Mouse (Mus musculus): ENCODE data around the gene Macf1.
"Not testable (repeated sequence)": the region's sequence is repeated elsewhere in the genome, so short reads cannot be mapped to it uniquely, and the experiment has no call there.

Gene Macf1

DNA sequence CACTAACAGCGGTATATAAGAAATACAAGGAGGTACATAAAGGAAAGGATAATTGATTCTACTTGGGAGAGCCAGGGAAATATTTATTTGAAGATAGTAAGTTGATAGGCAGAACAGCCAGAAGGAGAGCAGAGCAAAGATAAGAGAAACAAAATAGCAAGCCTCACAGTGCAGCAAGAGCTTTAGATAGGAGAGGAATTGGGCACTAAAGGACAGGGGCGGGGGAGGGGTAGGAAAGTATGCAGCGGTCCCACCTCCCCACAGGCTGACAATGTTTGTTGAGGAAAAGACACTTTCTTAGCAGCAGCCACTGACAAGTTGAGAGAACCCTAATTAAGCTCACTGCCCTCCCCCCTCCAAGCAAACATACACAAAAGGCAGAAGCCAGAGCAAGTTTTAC lies 131.5 kb downstream of the Macf1 start:
- DNase-seq (ENCODE audit: low read depth, low spot score) = no peak

DNA sequence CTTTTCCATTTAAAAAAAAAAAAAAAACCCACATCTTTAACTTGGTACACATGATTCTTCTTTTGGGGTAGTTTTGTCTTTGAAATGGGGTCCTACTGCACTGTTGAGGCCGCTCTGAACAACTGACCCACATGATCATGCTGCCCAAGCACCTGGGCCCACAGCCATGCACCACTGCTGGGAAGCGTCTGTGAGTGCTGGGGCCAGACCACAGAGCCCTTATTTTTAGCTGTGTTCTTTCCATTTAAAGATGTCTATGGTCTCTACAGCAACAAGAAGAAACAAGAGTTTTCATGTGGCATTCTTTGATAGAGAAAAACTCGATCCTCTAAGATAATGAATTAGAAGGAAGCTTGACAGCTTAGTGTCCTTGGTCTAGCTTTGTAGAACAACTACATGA lies 135.8 kb downstream of the Macf1 start:
- DNase-seq (ENCODE audit: low read depth, low spot score) = no peak

DNA sequence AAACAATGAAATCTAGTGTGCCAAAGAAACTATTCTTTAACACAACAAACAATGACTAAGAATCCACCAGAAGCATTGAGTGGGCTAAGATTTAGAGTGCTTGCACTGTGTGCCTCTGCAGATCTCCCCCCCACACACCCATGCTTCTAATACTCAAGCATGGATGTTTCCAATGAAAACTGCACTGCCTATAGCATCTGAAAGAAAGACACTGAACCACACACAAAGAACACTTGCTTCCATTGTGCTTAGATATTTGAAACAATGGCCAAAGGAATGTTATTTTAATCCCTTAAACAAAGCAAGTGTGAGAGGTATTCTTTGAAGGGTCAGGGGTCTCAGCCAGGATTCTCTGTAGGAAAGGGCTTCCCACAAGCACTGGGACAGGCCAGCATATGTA lies 140.5 kb downstream of the Macf1 start:
- no peak for DNase-seq (ENCODE audit: low read depth, low spot score)

DNA sequence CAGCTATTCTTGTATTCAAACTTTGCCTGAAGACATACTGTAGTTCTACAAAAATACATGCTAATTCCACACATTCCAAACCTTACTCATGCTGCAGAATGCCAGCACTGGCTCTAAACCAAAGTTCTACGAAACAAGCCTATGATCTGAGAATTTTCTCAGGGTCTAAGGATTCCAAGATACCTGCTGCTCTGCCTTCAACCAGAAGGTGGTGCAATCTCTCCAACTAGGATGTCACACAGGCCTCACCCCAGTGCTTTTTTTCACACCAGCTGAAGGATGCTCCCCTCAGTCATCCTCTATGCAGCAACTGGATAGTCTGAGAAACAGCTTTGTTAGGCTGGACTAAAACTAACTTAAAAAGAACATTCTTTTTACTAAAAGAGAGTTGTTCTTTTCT lies 148.9 kb downstream of the Macf1 start:
- DNase-seq (ENCODE audit: low read depth, low spot score) = peak; percentile 46

DNA sequence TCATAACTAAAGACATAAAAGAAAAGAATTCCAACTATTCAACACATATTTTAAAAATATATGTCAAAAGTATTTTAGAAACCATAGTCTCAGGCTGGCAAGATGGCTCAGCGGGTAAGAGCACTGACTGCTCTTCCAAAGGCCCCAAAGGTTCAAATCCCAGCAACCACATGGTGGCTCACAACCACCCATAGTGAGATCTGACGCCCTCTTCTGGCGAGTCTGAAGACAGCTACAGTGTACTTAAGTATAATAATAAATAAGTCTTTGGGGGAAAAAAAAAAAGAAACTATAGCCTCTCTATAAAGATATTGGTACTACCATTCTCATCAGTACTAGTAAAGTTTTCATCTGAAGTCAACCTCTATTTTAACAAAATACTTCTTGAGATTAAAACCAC lies 152.2 kb downstream of the Macf1 start:
- DNase-seq (ENCODE audit: low read depth, low spot score) = no peak

DNA sequence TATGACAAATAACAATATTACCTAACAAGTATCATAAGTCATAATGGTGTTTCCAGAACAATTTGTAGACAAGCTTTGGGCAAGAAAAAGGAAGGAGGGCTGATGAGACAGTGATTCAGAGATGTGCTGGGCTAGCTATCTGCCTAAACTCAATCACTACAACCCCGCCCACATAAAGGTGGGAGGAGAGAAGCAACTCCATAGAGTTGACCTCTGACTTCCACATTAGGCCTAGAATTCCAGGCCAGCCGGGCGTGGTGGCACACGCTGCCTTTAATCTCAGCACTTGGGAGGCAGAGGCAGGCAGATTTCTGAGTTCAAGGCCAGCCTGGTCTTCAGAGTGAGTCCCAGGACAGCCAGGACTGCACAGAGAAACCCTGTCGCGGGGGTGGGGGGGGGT lies 153.2 kb downstream of the Macf1 start:
- DNase-seq (ENCODE audit: low read depth, low spot score) = no peak

DNA sequence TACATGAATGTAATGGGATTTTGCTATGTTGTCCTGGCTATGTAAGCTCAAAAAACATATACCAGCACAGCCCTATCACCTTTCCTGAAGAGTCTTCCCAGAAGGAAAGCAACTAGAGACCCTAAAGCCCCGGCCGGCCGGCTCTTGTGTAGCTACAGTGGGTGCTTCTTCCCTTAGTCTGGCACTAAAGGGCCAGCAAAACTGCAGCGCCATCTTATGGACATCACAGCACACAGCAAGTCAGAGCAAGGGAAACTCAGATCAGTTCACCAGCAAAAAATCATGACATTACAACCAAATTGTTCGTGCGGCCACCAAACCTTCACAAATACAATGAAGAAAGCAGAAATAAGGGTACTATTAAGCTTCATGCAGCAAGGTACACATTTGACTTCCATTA lies 154.9 kb downstream of the Macf1 start:
- no peak for DNase-seq (ENCODE audit: low read depth, low spot score)

DNA sequence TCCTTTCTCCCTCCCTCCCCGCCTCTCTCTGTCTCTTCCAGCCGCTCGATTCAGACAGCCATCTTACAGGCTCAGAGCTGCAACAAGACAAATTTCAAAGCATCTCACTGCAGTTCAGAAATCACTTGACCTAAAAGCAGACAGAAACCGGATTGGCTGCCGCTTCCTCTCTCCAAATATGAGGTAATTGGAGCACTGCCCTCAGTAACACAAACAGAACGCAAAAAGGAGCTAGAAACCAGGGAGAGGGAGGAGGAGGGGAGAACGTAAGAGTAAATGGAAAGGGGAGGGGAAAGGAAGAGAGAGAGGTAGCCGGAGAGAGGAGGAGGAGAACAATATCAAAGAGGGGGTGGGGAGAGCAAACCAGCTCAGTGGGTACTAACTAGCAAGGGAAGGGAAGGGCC lies 156.6 kb downstream of the Macf1 start:
- DNase-seq (ENCODE audit: low read depth, low spot score) = peak; percentile 46

DNA sequence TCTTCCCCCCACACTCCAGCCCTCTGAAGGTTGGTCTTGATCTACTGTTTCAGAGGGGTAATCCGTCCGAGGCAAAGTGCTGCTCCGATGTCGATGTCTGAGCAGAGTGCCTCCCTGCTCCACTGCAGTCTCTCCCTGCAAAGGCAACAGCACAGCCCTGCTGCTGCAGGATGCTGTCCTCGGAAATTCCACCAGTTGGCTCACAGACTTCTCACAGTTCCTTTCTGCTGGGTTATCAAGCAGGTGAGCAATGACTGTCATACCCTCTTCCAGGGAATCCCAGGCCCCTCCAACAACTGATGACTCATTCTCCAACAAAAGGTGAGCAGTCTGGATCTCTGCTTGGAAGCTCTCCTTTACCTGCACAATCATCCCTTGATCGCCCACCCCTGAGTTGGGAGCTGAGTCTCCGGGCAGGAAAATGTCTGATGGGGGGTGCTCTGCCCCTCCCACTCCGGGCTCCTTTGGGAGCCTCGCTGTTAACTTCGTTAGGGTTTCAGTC lies 157.3 kb downstream of the Macf1 start:
- no peak for DNase-seq (ENCODE audit: low read depth, low spot score)

DNA sequence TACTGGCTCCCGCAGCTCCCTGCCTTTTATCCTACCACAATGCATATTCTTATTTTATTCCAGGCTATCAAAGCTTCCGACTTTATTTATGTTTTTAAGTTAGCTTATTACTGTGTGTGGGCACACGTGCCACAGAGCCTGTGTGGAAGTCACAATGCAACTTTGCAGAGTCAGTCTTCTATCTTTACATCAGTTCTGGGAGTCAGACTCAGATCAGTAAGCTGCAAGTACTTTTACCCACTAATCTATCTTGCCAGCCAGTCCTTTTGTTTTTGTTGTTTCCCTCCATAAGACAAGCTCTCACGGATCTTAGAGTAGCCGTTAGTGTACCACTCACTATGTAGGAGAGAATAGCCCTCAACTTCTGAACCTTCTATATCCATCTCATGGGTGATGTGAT lies 159.4 kb downstream of the Macf1 start:
- DNase-seq (ENCODE audit: low read depth, low spot score) = no peak

DNA sequence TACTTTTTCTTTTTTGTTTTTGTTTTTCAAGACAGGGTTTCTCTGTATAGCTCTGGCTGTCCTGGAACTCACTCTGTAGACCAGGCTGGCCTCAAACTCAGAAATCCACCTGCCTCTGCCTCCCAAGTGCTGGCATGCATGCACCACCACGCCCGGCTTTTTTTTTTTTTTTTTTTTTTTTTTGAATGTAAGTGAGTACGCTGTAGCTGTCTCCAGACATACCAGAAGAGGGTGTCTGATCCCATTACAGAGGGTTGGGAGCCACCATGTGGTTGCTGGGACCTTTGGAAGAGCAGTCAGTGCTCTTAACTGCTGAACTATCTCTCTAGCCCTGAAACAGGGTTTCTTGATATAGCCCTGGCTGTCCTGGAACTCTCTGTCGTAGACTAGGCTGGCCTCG lies 164.0 kb downstream of the Macf1 start:
- not testable (repeated sequence) for DNase-seq (ENCODE audit: low read depth, low spot score)

DNA sequence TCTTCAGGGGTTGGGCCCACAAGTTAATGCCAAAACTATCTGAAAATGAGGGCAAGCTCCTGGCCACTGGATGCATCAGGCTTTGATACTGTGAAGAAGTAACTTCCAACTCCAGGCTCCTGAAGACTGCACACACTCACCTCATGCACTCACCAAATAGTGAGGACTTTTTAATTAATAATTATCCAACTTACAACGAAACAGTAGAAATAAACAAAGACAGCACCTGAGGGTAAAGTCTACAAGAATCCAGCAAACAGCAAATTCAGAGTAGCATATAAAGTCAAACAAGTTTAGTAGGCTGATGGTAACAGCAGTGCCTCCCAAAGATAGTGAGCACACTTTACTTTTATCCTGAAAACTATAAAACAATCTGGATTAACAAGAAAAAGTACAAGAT lies 168.5 kb downstream of the Macf1 start:
- no peak for DNase-seq (ENCODE audit: low read depth, low spot score)

DNA sequence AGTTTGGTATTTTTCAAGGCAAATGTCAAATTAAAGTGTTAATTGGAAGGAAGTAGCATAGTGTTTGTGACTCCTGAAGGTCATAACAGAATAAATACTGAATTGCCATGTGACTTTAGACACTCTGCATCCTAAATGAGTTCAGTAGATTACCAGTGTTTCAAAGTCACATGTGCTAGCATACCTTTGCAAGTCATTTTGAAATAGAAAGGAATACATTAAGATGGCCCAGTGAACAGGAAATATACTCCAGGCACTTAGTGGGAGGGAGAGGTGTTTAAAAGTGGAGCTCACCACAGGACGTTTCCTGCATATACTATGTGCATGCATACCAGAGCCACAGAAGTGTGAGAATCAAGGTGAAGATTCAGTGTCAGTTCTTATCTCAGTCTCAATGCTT lies 174.0 kb downstream of the Macf1 start:
- DNase-seq (ENCODE audit: low read depth, low spot score) = no peak

DNA sequence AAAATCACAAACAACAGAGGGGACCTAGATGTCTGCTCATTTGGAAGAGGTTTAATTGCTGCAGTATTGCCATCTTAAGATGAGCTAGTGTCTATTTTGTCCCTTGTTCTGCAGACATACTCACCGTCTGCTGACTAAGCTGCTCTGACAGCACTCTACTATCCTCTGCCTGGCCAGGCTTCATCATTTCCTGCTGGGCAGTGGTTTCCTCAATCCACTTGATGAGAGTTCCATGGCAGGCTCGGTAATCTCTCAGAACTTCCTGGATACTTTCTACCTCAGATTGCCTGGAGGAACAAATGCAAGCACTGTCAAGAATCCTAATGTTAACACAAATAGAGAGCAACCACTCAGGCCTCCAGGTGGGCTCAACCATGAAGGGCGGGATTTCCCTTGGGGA lies 195.1 kb downstream of the Macf1 start:
- no peak for DNase-seq (ENCODE audit: low read depth, low spot score)

DNA sequence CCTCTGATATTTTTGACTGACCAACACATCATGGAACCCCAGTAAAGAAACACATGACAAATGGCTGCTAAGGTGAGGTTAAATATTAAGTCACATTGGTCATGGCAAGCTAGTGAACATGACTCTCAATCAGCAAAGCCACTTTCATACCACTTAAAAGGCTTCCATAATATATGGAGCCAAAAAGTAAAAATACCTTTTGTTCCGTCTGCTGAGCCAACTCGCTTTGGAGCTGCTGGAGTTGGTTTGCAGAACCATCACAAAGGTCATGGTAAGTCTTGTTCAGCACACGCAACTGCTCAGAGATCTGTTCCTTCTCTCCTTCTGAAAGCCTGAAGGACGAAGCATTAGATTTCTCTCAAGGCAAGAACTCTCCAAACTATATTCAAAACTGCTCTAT lies 204.2 kb downstream of the Macf1 start:
- no peak for DNase-seq (ENCODE audit: low read depth, low spot score)

DNA sequence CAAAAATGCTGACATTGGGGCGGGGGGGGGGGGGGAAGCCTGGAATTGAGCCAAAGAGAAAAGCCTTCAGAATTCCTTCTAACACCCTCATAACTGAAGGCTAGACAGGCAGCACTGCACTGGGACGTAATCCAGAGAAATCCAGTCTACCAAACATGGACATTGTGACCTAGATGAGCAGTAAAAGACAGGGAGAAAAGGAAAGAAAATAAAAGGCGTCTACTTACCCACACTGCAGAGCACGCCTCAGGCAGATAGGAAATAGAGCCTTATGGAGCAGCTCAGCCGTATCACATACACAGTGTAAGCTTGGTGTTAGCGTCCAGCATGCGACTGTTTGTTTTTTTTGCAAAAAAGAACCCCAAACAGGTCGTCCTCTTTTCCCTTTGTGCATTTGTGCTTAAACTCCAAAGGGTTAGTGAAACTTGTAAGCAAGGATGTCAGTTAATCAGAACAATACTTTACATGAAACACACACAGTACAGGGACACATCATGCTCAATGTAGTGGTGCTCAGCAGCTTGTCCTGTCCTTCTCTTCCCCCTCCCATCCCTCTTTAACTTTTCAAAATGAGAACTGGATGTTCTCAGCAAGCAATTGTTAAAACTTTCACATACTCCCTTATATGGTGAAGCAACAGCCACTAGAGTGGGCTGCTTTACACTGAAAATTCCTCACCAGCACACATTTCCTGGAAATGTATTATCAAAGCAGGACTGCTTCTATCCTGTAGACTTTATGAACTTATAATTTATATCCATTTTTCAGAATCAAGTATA lies 205.3 kb downstream of the Macf1 start:
- no peak for DNase-seq (ENCODE audit: low read depth, low spot score)

DNA sequence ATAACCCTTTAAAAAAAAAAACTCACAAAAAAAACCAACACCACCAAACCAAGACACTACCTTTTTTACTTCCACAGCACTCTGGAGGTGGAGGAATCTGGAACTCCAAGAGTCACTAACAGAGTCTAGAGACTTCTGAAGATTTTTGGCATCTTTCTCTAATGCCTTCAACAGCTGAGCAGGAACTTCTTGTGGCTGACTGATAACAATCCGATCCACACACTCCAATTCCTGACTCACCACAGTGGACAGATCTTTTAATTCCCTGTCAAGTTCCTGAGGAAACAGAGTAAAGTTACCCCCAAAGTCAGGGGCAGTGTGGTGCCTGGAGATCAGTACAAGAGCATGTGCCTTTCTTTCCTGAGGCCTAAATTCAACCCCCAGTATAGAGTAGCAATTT lies 218.4 kb downstream of the Macf1 start:
- DNase-seq (ENCODE audit: low read depth, low spot score) = no peak

DNA sequence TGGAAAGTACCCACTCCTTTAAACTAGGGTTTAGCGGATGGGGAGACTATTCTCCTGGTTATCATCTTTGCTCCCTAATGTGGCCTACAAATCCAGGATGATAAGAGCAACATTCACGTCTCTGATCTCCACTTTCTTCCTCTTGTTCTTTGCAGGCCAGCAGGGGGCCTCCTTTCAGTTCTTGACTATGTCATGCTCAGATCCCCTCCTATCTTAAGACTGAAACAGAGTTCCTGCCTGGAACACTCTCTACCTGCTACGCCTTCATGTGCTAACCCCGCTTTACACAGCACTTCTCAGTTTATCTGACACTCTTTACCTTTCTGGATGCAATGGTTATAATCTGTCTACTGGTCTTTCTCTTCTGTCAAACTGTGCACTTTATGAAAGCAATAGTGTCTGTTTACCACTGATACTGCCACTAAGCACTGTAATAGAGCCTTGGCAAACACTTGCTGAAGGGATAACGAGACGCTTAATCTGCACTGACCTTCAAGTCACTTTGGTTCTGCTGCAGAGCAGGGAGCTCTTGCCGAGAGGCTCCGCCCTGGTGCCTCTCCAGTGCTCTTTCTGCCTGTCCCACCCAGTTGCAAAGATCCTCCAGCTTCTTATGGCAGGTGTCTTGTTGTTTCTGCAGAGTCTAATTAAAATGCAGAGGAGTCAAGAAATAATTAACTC lies 223.4 kb downstream of the Macf1 start:
- no peak for DNase-seq (ENCODE audit: low read depth, low spot score)

DNA sequence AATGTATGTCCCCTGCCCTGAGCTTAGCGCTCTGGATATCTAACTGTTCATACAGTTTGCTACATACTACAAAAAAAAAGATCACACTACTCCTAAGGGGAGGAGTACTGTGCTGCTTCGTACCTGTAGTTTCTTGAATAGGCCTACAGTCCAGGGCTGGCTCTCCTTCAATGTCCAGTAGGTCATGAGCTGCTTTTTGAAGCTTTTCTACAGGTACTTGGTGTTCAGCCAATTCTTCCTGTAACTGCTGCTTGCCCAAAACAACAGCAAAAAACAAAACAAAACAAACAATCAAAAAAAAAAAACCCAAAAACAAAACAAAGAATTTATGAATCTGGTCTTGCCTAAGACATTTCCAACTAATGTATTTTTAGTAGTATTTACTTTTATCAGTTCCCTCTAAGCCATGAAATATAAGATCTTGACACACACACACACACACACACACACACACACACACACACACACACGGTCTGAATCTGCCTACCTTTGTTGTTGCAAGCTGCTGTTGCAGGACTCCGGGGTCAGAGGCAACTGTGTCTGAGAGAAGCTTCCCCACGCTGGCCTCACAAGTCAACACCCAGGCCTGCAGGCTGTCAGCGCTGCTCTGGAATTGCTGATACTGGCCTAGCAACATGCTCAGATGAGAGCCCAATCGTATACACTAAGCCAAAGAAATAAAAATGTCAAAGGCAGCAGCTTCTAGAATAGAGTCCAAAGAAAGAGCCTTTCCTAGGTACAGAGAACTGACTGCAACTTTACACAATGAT lies 229.1 kb downstream of the Macf1 start:
- no peak for DNase-seq (ENCODE audit: low read depth, low spot score)

DNA sequence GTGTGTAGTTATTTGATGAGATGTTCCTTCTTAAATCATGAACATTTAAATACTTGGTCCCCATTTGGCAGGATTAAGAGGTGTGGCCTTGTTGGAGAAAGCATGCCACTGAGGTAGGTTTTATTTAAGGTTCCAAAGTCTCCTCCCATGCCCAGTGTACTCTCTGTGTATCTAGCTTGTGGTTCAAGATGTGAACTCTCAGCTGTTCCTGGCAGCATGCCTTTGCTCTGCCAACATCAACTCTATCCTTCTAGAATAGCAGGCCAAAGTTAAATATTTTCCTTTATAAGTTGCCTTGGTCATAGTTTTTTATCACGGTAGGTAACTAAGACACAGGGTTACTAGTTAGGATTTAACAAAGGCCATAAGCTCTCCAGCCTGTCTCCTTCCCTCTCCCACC lies 230.4 kb downstream of the Macf1 start:
- DNase-seq (ENCODE audit: low read depth, low spot score) = no peak

DNA sequence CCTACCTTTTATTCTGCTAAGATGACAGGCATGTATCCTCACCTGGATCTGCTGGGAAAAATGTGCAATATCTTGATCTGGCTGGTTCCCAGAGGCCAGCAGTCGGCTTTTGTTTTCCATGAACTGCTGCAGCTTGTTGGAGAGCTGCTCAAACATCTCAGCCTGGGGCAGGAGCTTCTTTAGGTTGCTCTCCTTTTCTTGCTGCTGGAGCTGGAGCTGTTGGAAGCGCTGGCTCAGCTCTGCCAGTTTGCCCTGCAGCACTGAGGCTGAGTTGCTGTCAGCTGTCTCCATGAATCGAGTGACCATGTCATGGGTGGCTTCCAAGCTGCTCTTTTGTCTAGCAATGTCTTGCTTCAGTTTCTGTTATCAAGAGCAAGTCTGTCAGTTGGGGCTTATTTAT lies 232.2 kb downstream of the Macf1 start:
- DNase-seq (ENCODE audit: low read depth, low spot score) = no peak

DNA sequence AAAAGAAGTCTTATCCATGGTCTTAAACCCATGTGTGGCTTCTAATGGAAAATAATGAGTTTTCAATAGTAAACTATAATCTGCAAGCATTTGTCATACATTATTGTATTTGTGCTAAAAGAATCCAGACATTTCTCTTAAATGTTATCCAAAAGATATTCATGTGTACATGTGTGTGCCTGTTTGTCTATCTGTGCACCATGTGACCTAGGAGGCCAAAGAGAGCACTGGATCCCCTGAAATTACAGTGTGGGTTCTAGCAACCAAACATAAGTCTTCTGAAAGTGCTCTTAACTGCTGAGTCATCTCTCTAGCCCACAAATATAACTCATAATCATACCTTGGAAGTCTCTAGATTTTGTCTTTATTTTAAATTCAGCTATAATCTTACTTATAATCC lies 234.9 kb downstream of the Macf1 start:
- DNase-seq (ENCODE audit: low read depth, low spot score) = no peak

DNA sequence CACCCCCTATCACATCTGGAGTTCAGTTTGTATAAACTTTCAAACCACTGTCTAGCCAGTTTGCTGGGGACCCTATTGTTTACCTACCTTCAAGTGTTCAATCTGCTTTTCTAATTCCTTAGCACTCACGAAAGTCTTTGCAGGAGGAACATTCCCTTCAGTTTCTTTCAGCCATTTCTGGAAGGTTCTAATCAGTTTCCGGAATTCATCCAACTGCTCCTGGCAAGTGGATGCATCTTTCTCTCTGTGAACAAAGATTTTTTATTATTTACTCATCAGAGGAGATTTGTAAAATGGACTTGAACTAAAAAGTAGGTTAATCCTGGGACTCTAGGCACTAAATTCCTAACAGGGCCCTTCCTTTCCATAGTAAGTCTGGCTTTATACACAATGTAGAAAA lies 236.1 kb downstream of the Macf1 start:
- DNase-seq (ENCODE audit: low read depth, low spot score) = no peak
